Mouse (Mus musculus): ENCODE measurements around the gene Rnaseh2a.
A peak's percentile ranks its signal among the peaks of the same experiment; 100 is the strongest.

- TF ChIP-seq CTCF (IDR thresholded peaks at IDR 0.05; ENCODE audit: low read depth) (no peak), EP300 (optimal IDR thresholded peaks at IDR 0.05) (peak; percentile 74)
Measured at GRCm38 (mm10) chr8:84978248-84978940, 8.8 kb upstream of the Rnaseh2a start, which contains the start of gene Junb.
